In the genomic region with DNA sequence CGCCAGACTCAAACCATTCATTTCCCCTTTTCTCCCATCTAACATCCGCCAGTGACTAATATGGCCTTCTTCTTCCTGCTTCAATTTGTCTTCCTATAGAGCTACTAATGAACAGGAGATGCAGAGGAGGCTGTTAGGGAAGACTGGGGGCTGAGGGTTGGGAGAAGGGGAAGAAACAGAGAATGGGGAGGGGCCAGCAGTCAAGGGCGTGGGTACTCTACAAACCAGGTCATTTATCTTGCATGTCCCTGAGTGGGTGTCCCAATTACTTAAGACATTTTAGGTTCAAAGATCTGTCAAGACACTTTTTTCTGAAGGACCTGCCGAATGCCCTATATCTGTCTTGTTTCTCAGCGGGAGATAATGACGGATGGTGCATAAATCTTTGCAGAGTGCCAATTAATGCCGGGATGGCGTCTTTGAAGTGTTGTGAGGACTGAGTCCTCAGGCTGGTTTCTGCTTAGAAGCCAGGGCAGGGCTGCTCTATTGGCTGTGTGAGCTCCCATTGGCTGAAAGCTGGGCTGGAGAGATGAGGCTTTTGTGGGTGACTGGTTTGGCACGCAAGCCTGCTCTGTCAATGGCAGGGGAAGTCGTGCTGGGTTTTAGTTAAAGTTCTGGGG, we compare ENCODE assay signal across 14 mouse cellular contexts.
DNase-seq lines count a peak whose midpoint lies in the region; ATAC-seq and TF ChIP-seq lines count a peak whose summit lies in the region.
"Had no signal": no experiment of that assay in that cellular context is flagged by ENCODE, and none has a peak within 500 bp of the region (broad histone marks: within the 10 kb centered on the region; RNA-seq: fewer than 3 reads in every experiment).

No protein-coding gene starts in this region.

- H3K36me3 ChIP-seq in forebrain, embryonic 12.5 days (replicated peaks): no peaks in the 10 kb centered on the region
- H3K36me3 ChIP-seq in forebrain, embryonic 15.5 days: no peaks in the 10 kb centered on the region
- no peaks in the 10 kb centered on the region for H3K36me3 ChIP-seq in forebrain, postnatal 0 days (ENCODE audit: insufficient read depth)
- no peaks in the 10 kb centered on the region for H3K36me3 ChIP-seq in midbrain, embryonic 16.5 days (ENCODE audit: control insufficient read depth, insufficient read depth, low read length)
- H3K36me3 ChIP-seq: limb, embryonic 15.5 days had no signal

- no peak overlapping the region for H3K27ac ChIP-seq in forebrain, embryonic 12.5 days
- no peak overlapping the region for H3K27ac ChIP-seq in forebrain, embryonic 15.5 days (replicated peaks)
- H3K27ac ChIP-seq in forebrain, postnatal 0 days (ENCODE audit: low read depth, low read length): no peak overlapping the region
- no peak overlapping the region for H3K27ac ChIP-seq in midbrain, embryonic 16.5 days (ENCODE audit: low read length)
- no peak overlapping the region for H3K27ac ChIP-seq in left cerebral cortex, adult 2 months
- H3K27ac ChIP-seq: heart, adult 2 months; limb, embryonic 15.5 days had no signal

- TF ChIP-seq CTCF in forebrain, postnatal 0 days (IDR thresholded peaks at IDR 0.05; ENCODE audit: low read depth): no peak
- TF ChIP-seq CTCF in left cerebral cortex, adult 2 months (IDR thresholded peaks at IDR 0.05): no peak

- intact Hi-C loops in left cerebral cortex, adult 2 months (cut with DNase I): no loop called here

- H3K9me3 ChIP-seq in forebrain, embryonic 12.5 days: no peaks in the 10 kb centered on the region
- H3K9me3 ChIP-seq in forebrain, embryonic 15.5 days: 0 out of 2 replicates have a peak, but pooled peaks cover 3% of the 10 kb centered on the region
- 0 out of 2 replicates have a peak, but pooled peaks cover 4% of the 10 kb centered on the region for H3K9me3 ChIP-seq in forebrain, postnatal 0 days (ENCODE audit: low read length)
- peaks cover 3% of the 10 kb centered on the region; the same call in 1 of the 2 replicates for H3K9me3 ChIP-seq in midbrain, embryonic 16.5 days (replicated peaks; ENCODE audit: control insufficient read depth, low read length, poor library complexity, severe bottlenecking)
- H3K9me3 ChIP-seq: limb, embryonic 15.5 days had no signal

- H3K27me3 ChIP-seq in forebrain, embryonic 12.5 days: no peaks in the 10 kb centered on the region
- H3K27me3 ChIP-seq in forebrain, embryonic 15.5 days: no peaks in the 10 kb centered on the region
- no peaks in the 10 kb centered on the region for H3K27me3 ChIP-seq in forebrain, postnatal 0 days (ENCODE audit: insufficient read depth, low read length)
- H3K27me3 ChIP-seq in midbrain, embryonic 16.5 days (ENCODE audit: control insufficient read depth, insufficient read depth, low read depth, low read length): no peaks in the 10 kb centered on the region
- H3K27me3 ChIP-seq: limb, embryonic 15.5 days had no signal

- H3K4me2 ChIP-seq in forebrain, embryonic 12.5 days: no peak overlapping the region
- H3K4me2 ChIP-seq in forebrain, embryonic 15.5 days (replicated peaks): no peak overlapping the region
- H3K4me2 ChIP-seq in forebrain, postnatal 0 days (ENCODE audit: low read depth): no peak overlapping the region
- no peak overlapping the region for H3K4me2 ChIP-seq in midbrain, embryonic 16.5 days (ENCODE audit: low read length)
- H3K4me2 ChIP-seq: limb, embryonic 15.5 days had no signal

- peak; percentile 53; the same call in 1 of the 2 replicates for ATAC-seq in forebrain, embryonic 12.5 days (ENCODE audit: low FRiP score)
- no peak for ATAC-seq in forebrain, embryonic 15.5 days (replicated peaks)
- peak; percentile 47; the same call in 1 of the 2 replicates for ATAC-seq in forebrain, postnatal 0 days
- ATAC-seq in midbrain, embryonic 16.5 days: peak; percentile 85
- ATAC-seq: liver, postnatal 0 days had no signal

- DNase-seq in brain, adult 2 months (ENCODE audit: low read depth, low spot score): peak; percentile 21
- DNase-seq in forebrain, postnatal 0 days: no peak
- no peak for DNase-seq in kidney, postnatal 25 days
- DNase-seq in left cerebral cortex, adult 2 months (ENCODE audit: extremely low spot score in 1 of 2, low spot score in 2 of 2): no peak
- DNase-seq in lung, postnatal 14 days: no peak
- DNase-seq: gastrocnemius, postnatal 10 days; heart, adult 2 months; liver, postnatal 0 days; lung, postnatal 4 days; right cerebral cortex, postnatal 4 days had no signal

- no peak overlapping the region for H3K9ac ChIP-seq in forebrain, embryonic 12.5 days
- H3K9ac ChIP-seq in forebrain, embryonic 15.5 days (replicated peaks): no peak overlapping the region
- H3K9ac ChIP-seq in forebrain, postnatal 0 days: no peak overlapping the region
- no peak overlapping the region for H3K9ac ChIP-seq in midbrain, embryonic 16.5 days (ENCODE audit: low read depth, low read length)
- H3K9ac ChIP-seq: limb, embryonic 15.5 days; liver, postnatal 0 days had no signal

- no peak overlapping the region for H3K4me3 ChIP-seq in forebrain, embryonic 12.5 days (replicated peaks)
- no peak overlapping the region for H3K4me3 ChIP-seq in forebrain, embryonic 15.5 days
- H3K4me3 ChIP-seq in forebrain, postnatal 0 days (ENCODE audit: low read depth, low read length): no peak overlapping the region
- H3K4me3 ChIP-seq in midbrain, embryonic 16.5 days (ENCODE audit: low read depth, low read length): no peak overlapping the region
- H3K4me3 ChIP-seq in left cerebral cortex, adult 2 months: no peak overlapping the region
- H3K4me3 ChIP-seq: heart, adult 2 months; limb, embryonic 15.5 days had no signal

- H3K4me1 ChIP-seq in forebrain, embryonic 12.5 days: no peaks in the 10 kb centered on the region
- H3K4me1 ChIP-seq in forebrain, embryonic 15.5 days: no peaks in the 10 kb centered on the region
- H3K4me1 ChIP-seq in forebrain, postnatal 0 days (ENCODE audit: insufficient read depth): no peaks in the 10 kb centered on the region
- H3K4me1 ChIP-seq in midbrain, embryonic 16.5 days (ENCODE audit: control insufficient read depth, insufficient read depth, low read length): no peaks in the 10 kb centered on the region
- H3K4me1 ChIP-seq: limb, embryonic 15.5 days had no signal

- 61% methylated on average over 10 of the region's 10 CpGs for WGBS in forebrain, embryonic 12.5 days
- 33% methylated on average over 10 of the region's 10 CpGs for WGBS in forebrain, embryonic 15.5 days
- WGBS in forebrain, postnatal 0 days: 40% methylated on average over 10 of the region's 10 CpGs
- WGBS in midbrain, embryonic 16.5 days: 58% methylated on average over 10 of the region's 10 CpGs
